Mouse (Mus musculus) small intestine, adult 10 weeks (tissue): ENCODE measurements around the gene Asb12. TPM values are rescaled to one million over a fixed set of nuclear protein-coding genes. Genes with fewer than 3 reads are reported as not detected.

Source experiments
- polyA plus RNA-seq: library from polyadenylated mRNA; stranded (reverse); fragments of 350-450 nt; fragmentation: Illumina TruSeq; extraction: RNeasy Lipid Tissue Mini Kit (QIAGEN cat#74804); gene quantifications from one replicate; pipeline ENCODE4 v1.2.3, GENCODE M21; 2014; ENCODE audit warnings: low replicate concordance

The Asb12 gene
- polyA plus RNA-seq = not detected

GRCm38 (mm10) chrX:95557887-95558286 is at the start of gene Asb12, which contains the start of gene Pfn5:
Gene Asb12 (minus strand): TSS chrX:95557987.
Gene Pfn5 (plus strand): TSS chrX:95558104.

GRCm38 (mm10) chrX:95444776-95445111 is 113.0 kb downstream of the Asb12 start, which contains the start of gene Amer1:
Gene Amer1 (minus strand): TSS chrX:95444872.

Other genes starting within 250 kb of the Asb12 start
- gene Amer1, start 113.1 kb downstream of the Asb12 start, polyA plus RNA-seq = 4.1 TPM
- gene Pfn5, start 117 bp upstream of the Asb12 start, polyA plus RNA-seq = not detected
- gene Zc4h2, start 100.5 kb upstream of the Asb12 start, polyA plus RNA-seq = 5.0 TPM
- 1.0 TPM for gene Zc3h12b, start 153.7 kb upstream of the Asb12 start, polyA plus RNA-seq